In the genomic region with DNA sequence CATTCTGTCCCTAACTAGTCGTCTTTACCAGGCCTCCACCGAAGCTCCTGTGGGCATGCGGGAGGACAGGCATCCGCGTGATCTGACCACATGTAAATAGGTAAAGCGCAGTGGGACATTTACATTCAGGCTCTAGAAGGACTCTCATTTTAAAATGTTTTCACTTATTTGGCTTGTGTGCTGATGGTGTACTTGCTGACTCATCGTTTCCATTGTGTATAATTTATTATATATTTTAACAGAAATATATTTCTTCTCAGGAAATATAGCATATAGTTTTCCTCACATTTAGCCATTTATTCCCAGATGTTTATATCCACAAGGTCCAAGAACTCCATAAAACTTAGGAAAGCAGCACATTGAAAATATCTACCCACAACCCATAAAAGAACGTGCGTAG, we compare ENCODE assay signal across 40 mouse cellular contexts. TPM values are rescaled to one million over a fixed set of nuclear protein-coding genes. Genes with fewer than 3 reads are reported as not detected.
"Had no signal": no experiment of that assay in that cellular context is flagged by ENCODE, and none has a peak within 500 bp of the region (broad histone marks: within the 10 kb centered on the region; RNA-seq: fewer than 3 reads in every experiment).

No protein-coding gene starts in this region.

- H3K36me3 ChIP-seq: heart, embryonic 12.5 days; hindbrain, embryonic 12.5 days; intestine, embryonic 15.5 days; kidney, embryonic 15.5 days; liver, embryonic 13.5 days; liver, embryonic 15.5 days had no signal

- H3K27me3 ChIP-seq: intestine, embryonic 15.5 days had no signal

- ATAC-seq: hindbrain, embryonic 16.5 days; inflammation-experienced regulatory T-cells, adult 6 months; intestine, embryonic 15.5 days; liver, postnatal 0 days had no signal

- H3K9ac ChIP-seq: heart, embryonic 12.5 days; hindbrain, embryonic 12.5 days; hindbrain, embryonic 14.5 days; intestine, embryonic 15.5 days; kidney, embryonic 15.5 days; liver, embryonic 13.5 days; liver, embryonic 15.5 days; liver, postnatal 0 days had no signal

- H3K4me2 ChIP-seq: heart, embryonic 12.5 days; hindbrain, embryonic 12.5 days; hindbrain, embryonic 14.5 days; intestine, embryonic 15.5 days; kidney, embryonic 15.5 days; liver, embryonic 11.5 days; liver, embryonic 13.5 days; liver, embryonic 15.5 days had no signal

- DNase-seq: gastrocnemius, adult 2 months; gastrocnemius, postnatal 10 days; gastrocnemius, postnatal 25 days; heart, adult 2 months; heart, postnatal 10 days; heart, postnatal 4 days; kidney, adult 11 months; kidney, adult 2 months; kidney, adult 9 months; kidney, postnatal 14 days; kidney, postnatal 36 days; layer of hippocampus, adult 9-11 months; layer of hippocampus, postnatal 36 days; liver; liver, embryonic 13.5 days; liver, postnatal 0 days had no signal

- H3K4me1 ChIP-seq: heart, embryonic 12.5 days; hindbrain, embryonic 12.5 days; intestine, embryonic 15.5 days; kidney, embryonic 15.5 days; liver, embryonic 13.5 days; liver, embryonic 15.5 days had no signal

- H3K9me3 ChIP-seq: heart, embryonic 12.5 days; hindbrain, embryonic 12.5 days; intestine, embryonic 15.5 days; kidney, embryonic 15.5 days; liver, embryonic 13.5 days; liver, embryonic 15.5 days had no signal

- H3K4me3 ChIP-seq: gastrocnemius, adult 2 months; heart, adult 2 months; heart, embryonic 12.5 days; hindbrain, embryonic 12.5 days; intestine, embryonic 15.5 days; kidney, embryonic 15.5 days; liver, embryonic 13.5 days; liver, embryonic 15.5 days had no signal

- H3K27ac ChIP-seq: gastrocnemius, adult 2 months; heart, adult 2 months; hindbrain, embryonic 12.5 days; hindbrain, embryonic 14.5 days; intestine, embryonic 15.5 days; kidney, embryonic 15.5 days; kidney, postnatal 0 days; liver, embryonic 13.5 days; liver, embryonic 15.5 days had no signal

RNA-seq across cellular contexts. Expression of a gene that starts 20.8 kb away (rescaled TPM):
- total RNA-seq: granulocyte monocyte progenitor cell, adult 5-6 weeks; layer of hippocampus, adult 18-20 months; layer of hippocampus, adult 8-10 months; layer of hippocampus, postnatal 14 days; layer of hippocampus, postnatal 36 days; left cerebral cortex, adult 18-20 months; left cerebral cortex, adult 8-10 months; left cerebral cortex, postnatal 10 days; left cerebral cortex, postnatal 36 days had no signal
- polyA plus RNA-seq: heart, embryonic 14.5 days; hindbrain, embryonic 14.5 days; intestine, embryonic 15.5 days; kidney, adult 2 months; large intestine, adult 2 months had no signal

RNA-seq across cellular contexts. Expression of a gene that starts 57.7 kb away (rescaled TPM):
- total RNA-seq: gastrocnemius, adult 2 months; gastrocnemius, postnatal 10 days; gastrocnemius, postnatal 25 days; gastrocnemius, postnatal 4 days; granulocyte monocyte progenitor cell, adult 5-6 weeks; heart, adult 2 months; heart, postnatal 25 days; heart, postnatal 4 days; layer of hippocampus, postnatal 14 days; layer of hippocampus, postnatal 36 days; left cerebral cortex, postnatal 10 days; left cerebral cortex, postnatal 36 days had no signal
- polyA plus RNA-seq: heart, adult 2 months; heart, embryonic 14.5 days; heart, embryonic 16.5 days; hindbrain, embryonic 14.5 days; hindbrain, embryonic 16.5 days; inflammation-experienced regulatory T-cells, adult 6 months; intestine, embryonic 15.5 days; kidney, adult 2 months; kidney, embryonic 15.5 days; kidney, postnatal 0 days; large intestine, adult 2 months; limb, embryonic 11.5 days; liver, embryonic 11.5 days; liver, embryonic 13.5 days; liver, embryonic 15.5 days; liver, postnatal 0 days had no signal
